Mouse (Mus musculus) kidney, postnatal 10 days (tissue): ENCODE measurements around the gene Synpr.
"Not testable (repeated sequence)": the region's sequence is repeated elsewhere in the genome, so short reads cannot be mapped to it uniquely, and the experiment has no call there.

Source experiments
- DNase-seq: peaks from one replicate; pipeline ENCODE4 v3.0.0; 2021; ENCODE audit warnings: mixed read lengths

Synpr gene

GRCm38 (mm10) chr14:13284091-13284844, at the start of gene Synpr:
Gene Synpr (plus strand): TSS chr14:13284780.
- peak; percentile 70 for DNase-seq

DNA sequence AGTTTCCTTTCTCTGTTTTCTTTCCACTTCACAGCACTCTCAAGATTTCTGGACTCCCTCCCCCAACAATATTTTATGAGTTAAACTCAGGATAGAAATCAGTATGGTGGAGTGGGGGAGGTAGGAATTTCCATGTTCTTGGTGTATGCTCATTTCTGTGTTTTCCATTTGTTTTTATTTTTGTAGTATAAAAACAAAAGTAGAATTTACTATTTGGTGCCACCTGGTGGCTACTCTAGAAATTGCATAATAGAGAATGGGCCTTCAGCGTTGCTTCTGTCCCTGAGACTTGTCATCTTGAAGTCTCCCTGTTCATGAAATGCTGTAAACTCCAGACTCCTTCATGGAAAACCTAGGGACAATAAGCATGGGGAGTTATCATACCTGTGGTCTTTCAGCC, 47.7 kb upstream of the Synpr start:
- peak; percentile 19 for DNase-seq

DNA sequence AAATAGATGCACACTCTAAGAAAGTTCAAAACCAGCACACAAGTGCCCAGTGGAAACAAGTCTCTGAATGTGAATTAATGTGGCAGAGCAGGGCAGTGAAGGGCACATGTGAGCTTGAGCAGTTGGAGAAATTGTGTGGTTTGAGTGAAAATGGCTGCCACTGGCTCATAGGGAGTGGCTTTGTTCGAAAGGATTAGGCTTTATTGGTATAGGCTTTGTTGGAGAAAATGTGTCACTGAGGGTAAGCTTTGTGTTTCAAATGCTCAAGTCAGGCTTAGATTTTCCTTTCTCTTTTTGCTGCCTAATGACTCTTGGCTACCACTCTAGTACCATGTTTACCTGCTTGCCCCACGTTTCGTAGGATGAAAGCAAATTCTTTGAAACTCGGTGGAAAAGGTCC, 37.1 kb upstream of the Synpr start:
- no peak for DNase-seq

- no peak for DNase-seq
These were observed 35.2 kb upstream of the Synpr start for GRCm38 (mm10) chr14:13249361-13249760.

DNA sequence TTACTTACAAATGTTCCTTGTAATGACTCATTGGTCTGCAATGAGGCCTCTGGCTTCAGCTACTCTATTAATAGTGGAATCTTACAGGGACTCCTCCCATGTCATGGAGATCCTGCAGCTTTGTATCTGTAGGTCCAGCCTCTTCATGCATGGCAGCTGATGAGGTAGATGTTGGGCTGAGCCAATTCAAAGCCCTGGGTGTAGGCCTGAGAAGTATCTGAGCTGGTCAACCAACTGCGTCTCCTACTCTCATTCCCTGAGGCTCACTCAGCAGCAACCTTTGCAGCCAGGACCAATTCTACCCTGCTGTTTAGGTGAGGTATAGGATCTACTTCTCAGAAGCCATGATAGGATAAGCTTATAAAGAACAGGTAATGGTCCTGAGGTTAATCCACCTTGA, 32.0 kb upstream of the Synpr start:
- no peak for DNase-seq

- DNase-seq, result not testable (repeated sequence)
These were observed 29.8 kb upstream of the Synpr start for GRCm38 (mm10) chr14:13254741-13255140.

DNA sequence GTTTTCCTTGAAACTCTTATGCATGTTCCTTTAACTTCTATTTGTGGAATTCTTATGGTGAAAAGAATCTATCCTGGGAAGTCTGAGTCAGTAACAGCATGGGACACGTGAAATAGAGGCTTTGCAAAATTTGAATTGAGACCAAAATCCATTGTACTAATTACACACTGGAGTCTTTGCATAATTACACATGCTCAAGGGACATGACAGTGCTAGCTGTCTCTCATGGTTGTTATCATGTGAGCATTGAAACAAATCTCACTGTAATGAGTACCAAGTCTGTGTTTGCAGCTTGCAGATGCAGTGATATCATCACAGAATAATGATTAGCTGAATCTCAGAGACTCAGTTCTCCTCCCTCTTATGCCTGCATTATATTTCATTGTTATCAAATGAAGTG, 22.2 kb upstream of the Synpr start:
- DNase-seq, result no peak

GRCm38 (mm10) chr14:13266331-13266730, 18.2 kb upstream of the Synpr start:
- no peak for DNase-seq

DNA sequence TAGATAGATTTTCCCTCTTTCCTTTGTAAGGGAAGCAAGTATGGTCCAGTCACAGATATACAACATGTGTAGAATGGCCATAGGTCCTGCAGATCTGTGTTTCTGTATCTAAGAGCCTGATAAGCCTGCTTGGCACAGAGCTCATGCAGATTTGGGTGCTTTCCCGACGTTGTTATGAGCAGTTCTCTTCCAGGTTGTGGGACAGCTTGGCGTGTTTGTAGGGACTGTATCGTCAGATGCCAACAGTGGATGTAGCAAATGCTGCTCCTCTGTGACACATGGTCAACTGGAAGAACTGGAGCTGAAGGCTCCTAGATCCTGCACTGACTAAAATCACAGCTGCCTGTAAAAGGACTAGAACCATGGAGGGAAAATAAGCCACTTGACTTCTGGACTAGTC, 17.4 kb upstream of the Synpr start:
- no peak for DNase-seq

- DNase-seq, result no peak
These were observed 1.4 kb upstream of the Synpr start for GRCm38 (mm10) chr14:13283211-13283610.

GRCm38 (mm10) chr14:13284845-13285198, 242 bp downstream of the Synpr start:
- DNase-seq, result no peak

DNA sequence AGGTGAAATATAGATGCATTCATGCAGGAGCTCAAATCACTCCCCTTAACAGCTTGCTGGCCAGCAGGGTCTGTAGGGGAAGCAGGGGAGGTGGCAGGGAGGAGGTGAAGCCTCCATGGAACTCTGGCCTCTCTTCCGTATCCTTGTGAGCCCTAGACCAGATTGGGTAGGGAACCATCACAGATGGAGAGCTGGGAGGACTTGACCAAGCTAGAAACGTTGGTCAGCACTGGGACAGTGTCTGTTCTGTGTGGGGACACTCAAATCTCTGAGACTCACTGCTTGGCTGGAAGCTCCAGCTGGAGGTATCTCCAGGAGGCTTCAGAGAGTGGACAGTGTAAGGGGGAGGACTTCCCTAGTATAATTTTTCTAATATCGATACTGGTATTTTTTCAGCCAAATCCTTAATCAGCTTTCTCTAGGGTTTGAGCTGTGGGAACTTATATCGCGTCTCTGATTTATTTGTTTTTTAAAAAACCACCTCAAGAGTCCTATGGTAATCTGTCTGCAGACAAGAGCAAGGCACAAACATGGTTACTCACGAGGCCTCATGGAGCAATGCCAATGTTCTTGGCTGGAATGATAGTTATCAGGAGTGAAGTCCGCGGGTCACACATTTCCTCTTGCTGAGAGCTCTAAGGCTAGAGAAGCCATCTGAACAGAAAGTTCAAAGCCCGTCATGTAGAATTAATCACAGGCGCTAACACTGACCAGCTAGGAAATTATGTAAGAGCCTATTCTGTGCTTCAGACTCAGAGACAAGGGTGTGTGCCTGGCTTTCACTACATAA, 956 bp downstream of the Synpr start:
- peak; percentile 5 for DNase-seq

DNA sequence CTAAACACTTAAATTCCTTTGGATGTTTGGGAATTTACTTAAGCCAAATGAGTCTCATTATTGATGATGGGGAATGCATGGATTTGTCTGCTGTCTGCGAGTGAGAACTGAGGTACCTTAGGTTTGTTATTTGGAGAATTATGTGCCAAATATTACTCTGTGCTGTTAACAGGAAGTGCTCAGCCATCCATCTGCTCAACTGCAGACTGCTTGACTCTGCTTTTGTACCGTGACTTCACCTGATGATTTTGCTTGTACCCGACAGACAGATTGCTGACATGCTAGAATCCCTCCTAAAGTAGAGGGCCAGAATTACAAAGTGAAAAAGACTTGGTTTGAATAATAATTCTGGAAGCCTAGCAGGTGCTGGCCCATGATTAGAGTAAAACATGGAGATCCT, 9.6 kb downstream of the Synpr start:
- no peak for DNase-seq

GRCm38 (mm10) chr14:13314323-13314722, 29.7 kb downstream of the Synpr start:
- DNase-seq, result no peak

DNA sequence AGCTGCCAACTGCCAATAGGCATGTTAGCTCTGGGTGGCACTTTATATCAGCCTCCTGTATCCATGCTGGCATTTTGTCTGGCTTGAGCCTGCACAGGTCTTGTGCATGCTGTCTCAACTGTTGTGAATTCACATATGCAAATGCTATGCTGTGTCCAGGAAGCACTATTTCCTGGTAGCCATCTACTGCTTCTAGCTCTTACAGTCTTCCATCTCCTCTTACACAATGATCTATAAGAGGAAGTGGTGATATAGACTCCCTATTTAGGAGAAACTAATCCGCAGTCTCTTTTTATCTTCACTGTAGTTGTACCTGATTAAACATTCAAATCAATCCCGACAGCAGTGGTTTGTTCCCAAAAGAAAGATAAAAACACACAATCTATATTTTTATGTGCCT, 43.9 kb downstream of the Synpr start:
- no peak for DNase-seq

DNA sequence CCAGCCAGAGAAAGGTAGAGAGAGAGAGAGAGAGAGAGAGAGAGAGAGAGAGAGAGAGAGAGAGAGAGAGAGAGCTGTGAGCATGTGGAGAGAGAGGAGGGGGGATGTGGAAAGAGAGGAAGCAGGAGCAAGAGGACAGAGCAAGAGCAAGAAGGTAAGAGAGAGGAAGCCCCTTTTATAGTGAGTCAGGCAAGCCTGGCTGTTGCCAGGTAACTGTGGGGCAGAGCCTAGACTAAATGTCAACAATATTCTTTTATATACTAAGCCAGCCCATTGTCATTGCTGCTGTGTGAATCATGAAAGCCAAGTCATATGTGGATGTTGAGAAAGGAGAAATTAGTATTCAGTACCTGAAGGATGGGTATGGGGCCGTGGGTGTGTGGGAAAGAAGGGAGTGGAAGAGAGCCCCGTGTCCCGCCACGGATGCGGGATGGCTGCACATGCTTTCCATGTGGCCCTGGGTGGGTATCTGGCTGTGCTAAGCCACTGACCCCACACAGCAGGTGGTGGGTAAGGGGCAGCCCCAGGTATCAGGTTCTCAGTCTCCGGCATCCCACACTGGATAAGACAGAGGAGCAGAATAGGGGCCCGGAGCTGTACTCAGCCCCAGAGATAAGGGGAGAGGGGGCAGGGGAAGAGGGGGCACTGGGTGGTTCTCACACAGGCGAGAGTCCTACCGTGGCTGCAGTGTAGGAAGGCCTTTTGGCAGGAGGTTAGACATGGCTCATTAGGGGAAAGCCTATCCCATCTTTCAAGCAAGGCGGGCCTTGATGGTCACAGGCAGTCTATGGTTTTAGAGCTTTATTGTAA, 48.1 kb downstream of the Synpr start:
- DNase-seq, result no peak

- no peak for DNase-seq
These were observed 48.8 kb downstream of the Synpr start for GRCm38 (mm10) chr14:13333372-13333771.

GRCm38 (mm10) chr14:13336162-13336561, 51.6 kb downstream of the Synpr start:
- DNase-seq, result no peak

GRCm38 (mm10) chr14:13340688-13341087, 56.1 kb downstream of the Synpr start:
- DNase-seq, result no peak

- DNase-seq, result no peak
These were observed 59.7 kb downstream of the Synpr start for GRCm38 (mm10) chr14:13344240-13344639.

- DNase-seq, result peak; percentile 11
These were observed 64.7 kb downstream of the Synpr start for GRCm38 (mm10) chr14:13349170-13349865.

- DNase-seq, result peak; percentile 44
These were observed 69.6 kb downstream of the Synpr start for GRCm38 (mm10) chr14:13354154-13354553.
